Mouse (Mus musculus): ENCODE measurements around the gene Jam3.

DNA sequence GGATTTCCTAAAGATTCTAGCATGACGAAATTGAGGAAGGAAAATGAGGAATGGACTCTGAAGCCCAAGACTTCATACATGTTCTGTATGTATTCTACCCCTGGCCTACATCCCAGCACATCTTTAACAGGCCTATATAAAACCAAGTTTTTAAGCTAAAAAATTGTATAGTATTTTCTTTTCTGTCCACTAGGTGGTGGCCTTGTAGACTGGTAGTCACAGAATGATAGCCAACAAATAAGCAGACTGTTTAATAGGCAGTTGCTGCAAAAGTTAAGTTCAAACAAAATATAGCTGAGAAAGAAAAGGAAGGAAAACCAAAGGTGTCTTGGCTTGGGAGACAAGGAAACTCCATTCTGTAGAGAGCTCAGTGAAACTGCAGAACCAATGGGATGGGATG, 80.5 kb downstream of the Jam3 start:
- TF ChIP-seq TAL1 (IDR thresholded peaks at IDR 0.05; ENCODE audit: low read length) (no peak), GATA1 (IDR thresholded peaks at IDR 0.05; ENCODE audit: low read length) (no peak)

Data from erythroblast, embryonic 14.5 days (primary cell).